Mouse (Mus musculus) heart, adult 2 months (tissue): ENCODE data around the gene Naa35.

Experiments used
- CTCF ChIP-seq: fragments of 200-600 bp; IDR thresholded peaks from 2 replicates; pipeline ENCODE4 v1.8.1; 2022; ENCODE audit warnings: antibody characterized with exemption, mild to moderate bottlenecking, moderate library complexity
- POLR2A ChIP-seq: fragments of 200-500 bp; IDR thresholded peaks from 2 replicates; pipeline ENCODE4 v1.6.1; 2011; ENCODE audit warnings: mild to moderate bottlenecking, low read depth, low read length, control low read depth; ENCODE audit not compliant: insufficient read depth

- no peak for TF ChIP-seq CTCF
- TF ChIP-seq POLR2A, result no peak
Observed at GRCm38 (mm10) chr13:59685236-59685635, 100.2 kb downstream of the Naa35 start.
